Mouse (Mus musculus) megakaryocyte, embryonic 14.5 days (primary cell): Measurements from ENCODE around the gene Adra2c. TPM values are rescaled to one million over a fixed set of nuclear protein-coding genes. Genes with fewer than 3 reads are reported as not detected.

Experiments used
- H3K27me3 ChIP-seq: replicated peaks from 2 replicates; pipeline ENCODE3; 2012; ENCODE audit warnings: inconsistent platforms
- H3K36me3 ChIP-seq: replicated peaks from 2 replicates; pipeline ENCODE3; 2012; ENCODE audit warnings: low read length, inconsistent platforms, mixed read lengths
- H3K4me1 ChIP-seq: 2 replicates; pipeline ENCODE4 v1.6.1; 2012; ENCODE audit warnings: inconsistent platforms
- H3K4me3 ChIP-seq: replicated peaks from 2 replicates; pipeline ENCODE3; 2012; ENCODE audit warnings: moderate library complexity, mild to moderate bottlenecking, inconsistent platforms
- H3K9me3 ChIP-seq: 2 replicates; pipeline ENCODE4 v1.6.1; 2012; ENCODE audit warnings: inconsistent platforms
- FLI1 ChIP-seq: IDR thresholded peaks from 2 replicates; pipeline ENCODE4 v1.6.1; 2012; ENCODE audit warnings: low read length, inconsistent platforms, mixed read lengths
- GATA1 ChIP-seq: IDR thresholded peaks from 3 replicates; pipeline ENCODE4 v1.6.1; 2012; ENCODE audit warnings: mixed read lengths, low read length, inconsistent platforms, borderline replicate concordance
- polyA plus RNA-seq: library from polyadenylated mRNA; stranded (reverse); fragments of >175 nt; gene quantifications from 2 replicates; pipeline ENCODE4 v1.2.3, GENCODE M21; 2012; ENCODE audit warnings: low replicate concordance; ENCODE audit not compliant: insufficient read depth

Adra2c gene
- polyA plus RNA-seq, 1 experiment, result 0.35 TPM

DNA sequence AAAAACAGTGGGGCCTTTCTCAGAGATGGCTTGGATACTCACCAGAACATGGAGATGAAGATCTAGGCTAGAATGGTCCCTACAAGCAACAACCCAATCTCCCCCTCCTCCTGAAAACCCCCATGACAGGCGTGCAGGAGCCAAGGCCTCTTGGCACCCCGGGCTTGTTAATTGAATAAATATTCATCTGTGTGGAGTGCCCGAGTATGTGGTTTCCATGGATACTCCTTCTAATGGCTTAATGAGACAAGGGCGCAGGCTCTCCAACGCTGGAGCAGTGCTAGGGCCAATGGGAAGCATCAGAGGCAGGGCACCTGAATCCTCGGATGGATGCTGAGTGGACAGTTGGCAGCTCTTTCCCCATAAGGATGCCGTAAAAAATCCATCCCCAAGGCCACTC, 10.6 kb upstream of the Adra2c start:
- H3K4me3 ChIP-seq, result no peak overlapping the region
- H3K27me3 ChIP-seq, result peaks cover 83% of the 10 kb centered on the region
- H3K36me3 ChIP-seq, result no peaks in the 10 kb centered on the region
- no peak for TF ChIP-seq GATA1
- no peak for TF ChIP-seq FLI1
- H3K4me1 ChIP-seq, result peaks cover 13% of the 10 kb centered on the region
- H3K9me3 ChIP-seq, result peaks cover 3% of the 10 kb centered on the region; the same call in 1 of the 2 replicates

DNA sequence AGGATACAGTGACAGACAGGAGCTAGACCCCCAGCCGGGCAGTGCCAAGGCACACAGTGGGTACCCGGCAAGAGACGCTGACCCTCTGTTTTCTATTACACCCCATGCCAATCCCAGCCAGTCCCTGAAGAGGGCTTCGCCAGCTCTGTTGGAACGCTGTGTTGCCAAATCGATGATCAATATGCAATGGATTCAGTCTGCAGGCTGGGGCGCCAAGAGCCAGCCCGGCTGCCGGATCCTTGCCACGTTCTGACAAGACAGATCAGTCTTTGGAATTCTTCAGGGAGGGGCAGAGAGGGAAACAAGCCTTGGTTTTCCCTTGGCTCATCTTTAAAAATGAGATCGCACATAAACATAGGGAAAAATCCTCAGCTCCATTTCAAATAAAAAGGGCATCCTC, 2.8 kb upstream of the Adra2c start:
- peaks cover 10% of the 10 kb centered on the region for H3K9me3 ChIP-seq
- H3K4me3 ChIP-seq, result no peak overlapping the region
- H3K4me1 ChIP-seq, result peaks cover 5% of the 10 kb centered on the region; the same call in 1 of the 2 replicates
- no peaks in the 10 kb centered on the region for H3K36me3 ChIP-seq
- TF ChIP-seq FLI1, result no peak
- no peak for TF ChIP-seq GATA1
- H3K27me3 ChIP-seq, result peaks cover 86% of the 10 kb centered on the region

DNA sequence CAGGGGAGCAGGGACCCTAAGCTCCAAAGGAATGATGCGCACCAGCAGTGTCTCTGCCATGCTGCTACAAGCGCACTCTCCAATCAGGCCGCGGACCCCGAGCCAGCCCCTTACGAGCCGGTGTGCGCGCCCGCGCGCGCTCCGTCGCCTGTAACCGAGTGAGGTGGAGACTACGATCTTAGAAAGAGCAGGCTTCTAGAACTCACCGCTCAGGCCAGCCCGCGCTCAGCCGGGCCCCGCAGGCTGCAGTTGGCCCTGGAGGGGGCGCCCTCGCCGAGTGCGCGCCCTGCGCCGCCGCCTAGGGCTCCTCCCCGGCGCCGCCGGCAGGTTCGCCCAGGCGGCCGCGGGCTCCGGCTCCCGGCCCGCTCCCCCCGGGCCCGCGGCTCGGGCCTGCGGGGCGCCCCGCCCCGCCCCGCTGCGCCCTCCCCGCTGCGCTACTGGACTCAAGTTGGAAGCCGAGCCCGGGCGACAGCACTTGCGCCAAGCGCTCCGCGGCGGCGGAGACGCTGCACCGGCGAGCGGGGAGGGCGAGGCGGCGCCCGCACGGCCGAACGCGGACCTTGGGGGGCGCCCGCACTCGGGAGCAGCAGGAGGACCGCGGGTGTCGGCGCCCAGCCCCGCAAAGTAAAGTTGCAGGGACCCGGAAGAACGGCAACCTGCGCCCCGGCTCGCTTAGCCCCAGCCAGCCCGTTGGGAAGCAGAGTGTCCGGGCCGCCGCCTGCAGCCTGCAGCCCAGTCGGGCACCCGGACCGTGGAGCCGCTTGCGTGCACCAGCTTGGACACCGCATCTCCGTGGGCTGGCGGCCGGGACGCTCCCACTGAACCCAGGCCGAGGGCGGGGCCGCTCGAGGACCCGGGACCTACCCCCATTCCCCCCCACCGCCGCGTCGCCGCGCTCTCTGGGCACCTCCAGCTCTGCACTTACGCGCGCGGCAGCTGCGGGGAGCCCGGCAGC, 899 bp downstream of the Adra2c start:
- TF ChIP-seq FLI1 (no peak), GATA1 (no peak)
- H3K27me3 ChIP-seq, result peaks cover 97% of the 10 kb centered on the region

DNA sequence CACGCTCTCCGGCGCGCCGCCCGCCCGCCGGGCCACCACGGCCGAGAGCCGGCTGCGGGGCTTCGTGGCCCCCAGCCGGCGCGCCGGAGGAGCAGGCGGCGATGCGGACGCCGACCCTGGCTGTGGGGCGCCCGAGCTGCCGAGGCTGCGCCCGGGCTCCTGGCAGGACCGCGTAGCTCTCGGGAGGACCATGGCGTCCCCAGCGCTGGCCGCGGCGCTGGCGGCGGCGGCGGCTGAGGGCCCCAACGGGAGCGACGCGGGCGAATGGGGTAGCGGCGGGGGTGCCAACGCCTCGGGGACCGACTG, 1.5 kb downstream of the Adra2c start:
- Histone ChIP-seq H3K36me3 (no peaks in the 10 kb centered on the region), H3K27me3 (peaks cover 97% of the 10 kb centered on the region), H3K4me1 (peaks cover 8% of the 10 kb centered on the region; the same call in 1 of the 2 replicates), H3K4me3 (no peak overlapping the region), H3K9me3 (peaks cover 9% of the 10 kb centered on the region; the same call in 1 of the 2 replicates)
- TF ChIP-seq GATA1 (no peak), FLI1 (no peak)

More for the DNA sequence above, 899 bp downstream of the Adra2c start:
- peaks cover 9% of the 10 kb centered on the region; the same call in 1 of the 2 replicates for H3K9me3 ChIP-seq
- no peaks in the 10 kb centered on the region for H3K36me3 ChIP-seq
- peak overlapping the region; percentile 23 for H3K4me3 ChIP-seq
- peaks cover 8% of the 10 kb centered on the region; the same call in 1 of the 2 replicates for H3K4me1 ChIP-seq

DNA sequence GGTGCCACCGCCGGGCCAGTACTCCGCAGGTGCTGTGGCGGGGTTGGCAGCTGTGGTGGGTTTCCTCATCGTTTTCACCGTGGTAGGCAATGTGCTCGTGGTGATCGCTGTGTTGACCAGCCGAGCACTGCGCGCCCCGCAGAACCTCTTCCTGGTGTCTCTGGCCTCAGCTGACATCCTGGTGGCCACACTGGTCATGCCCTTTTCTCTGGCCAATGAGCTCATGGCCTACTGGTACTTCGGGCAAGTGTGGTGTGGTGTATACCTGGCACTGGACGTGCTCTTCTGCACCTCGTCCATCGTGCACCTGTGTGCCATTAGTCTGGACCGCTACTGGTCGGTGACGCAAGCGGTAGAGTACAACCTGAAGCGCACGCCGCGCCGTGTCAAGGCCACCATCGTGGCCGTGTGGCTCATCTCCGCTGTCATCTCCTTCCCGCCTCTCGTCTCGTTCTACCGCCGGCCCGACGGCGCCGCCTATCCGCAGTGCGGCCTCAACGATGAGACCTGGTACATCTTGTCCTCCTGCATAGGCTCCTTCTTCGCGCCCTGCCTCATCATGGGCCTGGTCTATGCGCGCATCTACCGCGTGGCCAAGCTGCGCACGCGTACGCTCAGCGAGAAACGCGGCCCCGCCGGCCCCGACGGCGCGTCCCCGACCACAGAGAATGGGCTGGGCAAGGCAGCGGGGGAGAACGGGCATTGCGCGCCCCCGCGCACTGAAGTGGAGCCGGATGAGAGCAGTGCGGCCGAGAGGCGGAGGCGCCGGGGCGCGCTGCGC, 2.1 kb downstream of the Adra2c start:
- peaks cover 97% of the 10 kb centered on the region for H3K27me3 ChIP-seq
- no peaks in the 10 kb centered on the region for H3K36me3 ChIP-seq
- H3K4me1 ChIP-seq, result peaks cover 8% of the 10 kb centered on the region; the same call in 1 of the 2 replicates
- peaks cover 9% of the 10 kb centered on the region; the same call in 1 of the 2 replicates for H3K9me3 ChIP-seq
- peak overlapping the region; percentile 65 for H3K4me3 ChIP-seq
- TF ChIP-seq FLI1 (no peak), GATA1 (no peak)

DNA sequence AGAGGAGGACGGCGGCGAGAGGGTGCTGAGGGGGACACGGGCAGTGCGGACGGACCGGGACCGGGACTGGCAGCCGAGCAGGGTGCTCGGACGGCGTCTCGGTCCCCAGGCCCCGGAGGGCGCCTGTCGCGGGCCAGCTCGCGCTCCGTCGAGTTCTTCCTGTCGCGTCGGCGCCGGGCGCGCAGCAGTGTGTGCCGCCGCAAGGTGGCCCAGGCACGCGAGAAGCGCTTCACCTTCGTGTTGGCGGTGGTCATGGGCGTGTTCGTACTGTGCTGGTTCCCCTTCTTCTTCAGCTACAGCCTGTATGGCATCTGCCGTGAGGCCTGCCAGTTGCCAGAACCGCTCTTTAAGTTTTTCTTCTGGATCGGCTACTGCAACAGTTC, 2.7 kb downstream of the Adra2c start:
- TF ChIP-seq FLI1, result no peak
- TF ChIP-seq GATA1, result no peak
- Histone ChIP-seq H3K36me3 (no peaks in the 10 kb centered on the region), H3K27me3 (peaks cover 96% of the 10 kb centered on the region), H3K4me3 (no peak overlapping the region), H3K9me3 (peaks cover 9% of the 10 kb centered on the region; the same call in 1 of the 2 replicates), H3K4me1 (peaks cover 8% of the 10 kb centered on the region; the same call in 1 of the 2 replicates)

DNA sequence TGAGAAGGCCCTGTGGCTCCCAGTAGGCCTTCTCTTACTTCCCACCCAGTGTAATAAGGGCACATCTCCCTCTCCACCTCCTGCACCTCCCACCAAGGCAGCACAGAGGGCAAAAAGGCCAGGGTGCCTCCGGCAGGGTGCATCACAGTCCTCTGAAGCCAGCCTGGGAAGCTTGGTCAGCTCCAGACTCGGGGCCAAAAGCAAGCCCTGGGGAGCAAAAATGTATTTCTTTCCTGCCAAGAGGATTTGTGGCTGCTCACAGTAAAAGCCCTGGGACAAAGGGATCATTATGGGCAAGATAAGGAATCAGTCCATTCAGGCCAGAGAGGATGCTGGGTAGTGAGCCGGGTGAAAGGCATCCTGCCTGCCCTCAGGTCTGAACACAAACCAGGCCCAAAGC, 7.2 kb downstream of the Adra2c start:
- TF ChIP-seq FLI1 (no peak), GATA1 (no peak)
- peaks cover 5% of the 10 kb centered on the region; the same call in 1 of the 2 replicates for H3K9me3 ChIP-seq
- H3K4me3 ChIP-seq, result no peak overlapping the region
- H3K36me3 ChIP-seq, result no peaks in the 10 kb centered on the region
- H3K4me1 ChIP-seq, result peaks cover 4% of the 10 kb centered on the region; the same call in 1 of the 2 replicates
- H3K27me3 ChIP-seq, result peaks cover 90% of the 10 kb centered on the region

DNA sequence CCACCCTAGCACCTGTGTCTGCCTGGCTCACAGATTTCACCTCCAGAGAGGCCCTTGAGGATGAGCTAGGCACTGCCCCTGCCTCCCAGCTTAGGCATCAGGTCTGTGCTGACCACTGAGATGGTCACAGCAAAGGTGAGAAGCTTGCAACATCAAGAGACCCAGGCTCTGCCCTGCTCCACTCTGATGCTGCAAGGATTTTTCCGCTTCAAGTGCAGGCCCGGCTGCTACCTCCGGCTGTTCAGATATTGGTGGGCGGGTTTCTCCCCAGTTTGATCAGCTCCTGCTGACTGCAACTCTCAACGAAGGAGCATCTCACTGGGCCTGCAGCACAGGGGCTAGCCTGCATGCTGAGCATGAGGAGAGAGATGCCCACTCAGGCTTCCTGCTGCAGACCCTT, 8.1 kb downstream of the Adra2c start:
- Histone ChIP-seq H3K4me3 (no peak overlapping the region), H3K4me1 (no peaks in the 10 kb centered on the region), H3K9me3 (no peaks in the 10 kb centered on the region), H3K27me3 (peaks cover 89% of the 10 kb centered on the region), H3K36me3 (no peaks in the 10 kb centered on the region)
- no peak for TF ChIP-seq FLI1
- no peak for TF ChIP-seq GATA1

DNA sequence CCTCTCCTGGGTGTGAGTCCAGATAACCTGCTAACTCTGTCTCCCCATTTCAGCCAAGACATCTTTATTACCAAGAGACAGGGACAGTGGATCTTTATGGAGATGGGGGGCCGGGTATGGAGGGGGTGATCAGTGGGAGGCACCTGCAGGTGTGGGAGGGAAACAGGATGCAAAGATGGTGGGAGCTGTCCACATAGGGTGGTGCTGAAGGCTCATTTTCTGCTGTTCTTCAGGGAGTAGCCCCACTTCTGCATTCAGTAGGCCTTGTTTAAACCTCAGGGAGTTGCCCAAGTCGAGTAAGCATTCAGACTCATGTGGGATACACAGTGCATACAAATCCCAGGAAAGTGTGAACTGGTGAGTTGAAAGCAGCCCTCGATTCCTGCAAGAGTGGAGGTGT, 21.5 kb downstream of the Adra2c start:
- H3K36me3 ChIP-seq, result no peaks in the 10 kb centered on the region
- H3K4me1 ChIP-seq, result no peaks in the 10 kb centered on the region
- TF ChIP-seq FLI1 (no peak), GATA1 (no peak)
- no peak overlapping the region for H3K4me3 ChIP-seq
- peaks cover 46% of the 10 kb centered on the region for H3K27me3 ChIP-seq
- no peaks in the 10 kb centered on the region for H3K9me3 ChIP-seq
